Mouse (Mus musculus): ENCODE measurements around the gene Mtr. TPM values are rescaled to one million over a fixed set of nuclear protein-coding genes. Genes with fewer than 3 reads are reported as not detected.

The Mtr gene
- total and polyA plus RNA-seq, 2 experiments from 2014 or later: 2.2 to 6.9 TPM

GRCm38 (mm10) chr13:12255911-12256705 lies 1.8 kb downstream of the Mtr start:
- H3K27ac ChIP-seq (ENCODE audit: low read depth, low read length): no peak overlapping the region
- no peak overlapping the region for H3K9ac ChIP-seq (replicated peaks; ENCODE audit: low read length, poor library complexity, severe bottlenecking)
- H3K4me1 ChIP-seq (ENCODE audit: insufficient read depth, low read length): no peaks in the 10 kb centered on the region; the same call in 1 of the 2 replicates
- no peaks in the 10 kb centered on the region for H3K9me3 ChIP-seq (ENCODE audit: low read length)
- H3K4me3 ChIP-seq (ENCODE audit: low read depth, low read length): peak overlapping the region; percentile 65; the same call in 1 of the 2 replicates
- DNase-seq (ENCODE audit: low spot score): no peak
- peak overlapping the region; percentile 62 for H3K4me2 ChIP-seq (ENCODE audit: low read depth, low read length, poor library complexity, severe bottlenecking)
- no peak for TF ChIP-seq CTCF (IDR thresholded peaks at IDR 0.05)
- H3K27me3 ChIP-seq (ENCODE audit: insufficient read depth, low read length): no peaks in the 10 kb centered on the region
- 79% methylated on average over 3 of the region's 3 CpGs for WGBS
- H3K36me3 ChIP-seq (ENCODE audit: insufficient read depth, low read length): no peaks in the 10 kb centered on the region
- ATAC-seq (ENCODE audit: low FRiP score): no peak

- WGBS: 97% methylated on average over 3 of the region's 3 CpGs
- no peak overlapping the region for H3K4me2 ChIP-seq (ENCODE audit: low read depth, low read length, poor library complexity, severe bottlenecking)
- no peak for DNase-seq (ENCODE audit: low spot score)
- no peak overlapping the region for H3K9ac ChIP-seq (replicated peaks; ENCODE audit: low read length, poor library complexity, severe bottlenecking)
- H3K4me1 ChIP-seq (ENCODE audit: insufficient read depth, low read length): no peaks in the 10 kb centered on the region
- H3K27ac ChIP-seq (ENCODE audit: low read depth, low read length): no peak overlapping the region
- no peaks in the 10 kb centered on the region for H3K27me3 ChIP-seq (ENCODE audit: insufficient read depth, low read length)
- TF ChIP-seq CTCF (IDR thresholded peaks at IDR 0.05): no peak
- peaks cover 12% of the 10 kb centered on the region; the same call in 1 of the 2 replicates for H3K36me3 ChIP-seq (ENCODE audit: insufficient read depth, low read length)
- H3K4me3 ChIP-seq (ENCODE audit: low read depth, low read length): no peak overlapping the region
- H3K9me3 ChIP-seq (ENCODE audit: low read length): no peaks in the 10 kb centered on the region
- no peak for ATAC-seq (ENCODE audit: low FRiP score)
Observed at GRCm38 (mm10) chr13:12250496-12250895, 7.4 kb downstream of the Mtr start.

- H3K9me3 ChIP-seq (ENCODE audit: low read length): no peaks in the 10 kb centered on the region
- H3K4me3 ChIP-seq (ENCODE audit: low read depth, low read length): no peak overlapping the region
- DNase-seq (ENCODE audit: low spot score) (no peak), ATAC-seq (ENCODE audit: low FRiP score) (no peak)
- H3K27ac ChIP-seq (ENCODE audit: low read depth, low read length): no peak overlapping the region
- H3K27me3 ChIP-seq (ENCODE audit: insufficient read depth, low read length): no peaks in the 10 kb centered on the region
- TF ChIP-seq CTCF (IDR thresholded peaks at IDR 0.05): no peak
- no peak overlapping the region for H3K9ac ChIP-seq (replicated peaks; ENCODE audit: low read length, poor library complexity, severe bottlenecking)
- WGBS: 91% methylated on average over 8 of the region's 8 CpGs
- H3K4me1 ChIP-seq (ENCODE audit: insufficient read depth, low read length): no peaks in the 10 kb centered on the region
- H3K4me2 ChIP-seq (ENCODE audit: low read depth, low read length, poor library complexity, severe bottlenecking): no peak overlapping the region
- H3K36me3 ChIP-seq (ENCODE audit: insufficient read depth, low read length): peaks cover 12% of the 10 kb centered on the region; the same call in 1 of the 2 replicates
Observed at GRCm38 (mm10) chr13:12249195-12249898, 8.6 kb downstream of the Mtr start.

- 94% methylated on average over 2 of the region's 2 CpGs for WGBS
- Histone ChIP-seq H3K9ac (replicated peaks; ENCODE audit: low read length, poor library complexity, severe bottlenecking) (no peak overlapping the region), H3K4me3 (ENCODE audit: low read depth, low read length) (no peak overlapping the region), H3K4me2 (ENCODE audit: low read depth, low read length, poor library complexity, severe bottlenecking) (no peak overlapping the region), H3K4me1 (ENCODE audit: insufficient read depth, low read length) (no peaks in the 10 kb centered on the region), H3K9me3 (ENCODE audit: low read length) (no peaks in the 10 kb centered on the region), H3K36me3 (ENCODE audit: insufficient read depth, low read length) (peaks cover 23% of the 10 kb centered on the region; the same call in 1 of the 2 replicates), H3K27me3 (ENCODE audit: insufficient read depth, low read length) (no peaks in the 10 kb centered on the region), H3K27ac (ENCODE audit: low read depth, low read length) (no peak overlapping the region)
- ATAC-seq (ENCODE audit: low FRiP score) (no peak), DNase-seq (ENCODE audit: low spot score) (no peak)
- no peak for TF ChIP-seq CTCF (IDR thresholded peaks at IDR 0.05)
Observed at GRCm38 (mm10) chr13:12245938-12246337, 12.0 kb downstream of the Mtr start.

- Histone ChIP-seq H3K27me3 (ENCODE audit: insufficient read depth, low read length) (no peaks in the 10 kb centered on the region), H3K4me3 (ENCODE audit: low read depth, low read length) (no peak overlapping the region), H3K9me3 (ENCODE audit: low read length) (no peaks in the 10 kb centered on the region), H3K4me1 (ENCODE audit: insufficient read depth, low read length) (no peaks in the 10 kb centered on the region), H3K4me2 (ENCODE audit: low read depth, low read length, poor library complexity, severe bottlenecking) (no peak overlapping the region), H3K27ac (ENCODE audit: low read depth, low read length) (no peak overlapping the region), H3K36me3 (ENCODE audit: insufficient read depth, low read length) (peaks cover 17% of the 10 kb centered on the region; the same call in 1 of the 2 replicates), H3K9ac (replicated peaks; ENCODE audit: low read length, poor library complexity, severe bottlenecking) (no peak overlapping the region)
- ATAC-seq (ENCODE audit: low FRiP score) (no peak), DNase-seq (ENCODE audit: low spot score) (peak; percentile 55)
- WGBS: 71% methylated on average over 4 of the region's 4 CpGs
- TF ChIP-seq CTCF (IDR thresholded peaks at IDR 0.05): no peak
Observed at GRCm38 (mm10) chr13:12243991-12244390, 13.9 kb downstream of the Mtr start.

GRCm38 (mm10) chr13:12232141-12232540 lies 25.8 kb downstream of the Mtr start:
- DNase-seq (ENCODE audit: low spot score) (no peak), ATAC-seq (ENCODE audit: low FRiP score) (no peak)
- no peaks in the 10 kb centered on the region for H3K27me3 ChIP-seq (ENCODE audit: insufficient read depth, low read length)
- H3K4me3 ChIP-seq (ENCODE audit: low read depth, low read length): no peak overlapping the region
- no peaks in the 10 kb centered on the region for H3K4me1 ChIP-seq (ENCODE audit: insufficient read depth, low read length)
- H3K9ac ChIP-seq (replicated peaks; ENCODE audit: low read length, poor library complexity, severe bottlenecking): no peak overlapping the region
- WGBS: 94% methylated on average over 4 of the region's 4 CpGs
- H3K36me3 ChIP-seq (ENCODE audit: insufficient read depth, low read length): peaks cover 34% of the 10 kb centered on the region
- H3K27ac ChIP-seq (ENCODE audit: low read depth, low read length): no peak overlapping the region
- no peak for TF ChIP-seq CTCF (IDR thresholded peaks at IDR 0.05)
- H3K9me3 ChIP-seq (ENCODE audit: low read length): no peaks in the 10 kb centered on the region
- no peak overlapping the region for H3K4me2 ChIP-seq (ENCODE audit: low read depth, low read length, poor library complexity, severe bottlenecking)

All from midbrain, postnatal 0 days (tissue).